Mouse (Mus musculus) liver, embryonic 16.5 days (tissue): ENCODE data around the gene Bptf. TPM values are rescaled to one million over a fixed set of nuclear protein-coding genes. Genes with fewer than 3 reads are reported as not detected.
"Not testable (repeated sequence)": the region's sequence is repeated elsewhere in the genome, so short reads cannot be mapped to it uniquely, and the experiment has no call there.

Experiments used
- ATAC-seq: fragments of 200-750 bp; cut with Nextera tagmentation; 2 replicates; pipeline ENCODE4 v1.8.0; 2017; ENCODE audit warnings: low read depth, mild to moderate bottlenecking, moderate number of reproducible peaks, moderate library complexity
- H3K27ac ChIP-seq: fragments of 300-500 bp; sonication (generic); 2 replicates; pipeline ENCODE4 v1.5.1; 2014; ENCODE audit warnings: mild to moderate bottlenecking, low read length
- H3K27me3 ChIP-seq: fragments of 300-500 bp; sonication (generic); 2 replicates; pipeline ENCODE4 v1.6.1; 2014; ENCODE audit warnings: low read depth, low read length, mixed read lengths; ENCODE audit not compliant: control insufficient read depth, insufficient read depth
- H3K36me3 ChIP-seq: fragments of 300-500 bp; sonication (generic); 2 replicates; pipeline ENCODE4 v1.6.1; 2014; ENCODE audit warnings: mild to moderate bottlenecking; ENCODE audit not compliant: control insufficient read depth, insufficient read depth
- H3K4me1 ChIP-seq: fragments of 300-500 bp; sonication (generic); 2 replicates; pipeline ENCODE4 v1.6.1; 2014; ENCODE audit warnings: low read depth, low read length, mixed read lengths; ENCODE audit not compliant: control insufficient read depth
- H3K4me2 ChIP-seq: fragments of 300-500 bp; sonication (generic); 2 replicates; pipeline ENCODE4 v1.6.1; 2014; ENCODE audit warnings: low read depth, low read length, mixed read lengths
- H3K4me3 ChIP-seq: fragments of 300-500 bp; sonication (generic); 2 replicates; pipeline ENCODE4 v1.5.1; 2014; ENCODE audit warnings: low read depth, mild to moderate bottlenecking, low read length
- H3K9ac ChIP-seq: fragments of 300-500 bp; sonication (generic); 2 replicates; pipeline ENCODE4 v1.6.1; 2014; ENCODE audit warnings: low read depth, low read length
- H3K9me3 ChIP-seq: fragments of 300-500 bp; sonication (generic); replicated peaks from 2 replicates; pipeline ENCODE4 v1.6.1; 2016; ENCODE audit warnings: low read length; ENCODE audit not compliant: control insufficient read depth
- WGBS: fragments of 180-500 bp; shearing (Covaris S2); extraction: QIAGEN DNeasy Blood & Tissue Kit; methylation state at CpG from one replicate; pipeline ENCODE4 v1.1.7; 2014; ENCODE audit not compliant: insufficient replicate concordance; 5-methylcytosine and 5-hydroxymethylcytosine counted together
- polyA plus RNA-seq: library from polyadenylated mRNA; unstranded; fragments of >200 nt; fragmentation: Nextera tagmentation; extraction: Ambion mirVana; gene quantifications from 2 replicates; pipeline ENCODE4 v1.2.1, GENCODE M21; 2015

The Bptf gene
- polyA plus RNA-seq, 1 experiment from 2014 or later, result 8.0 TPM

GRCm38 (mm10) chr11:107142382-107142781, 10.5 kb upstream of the Bptf start:
- H3K9ac ChIP-seq, result no peak overlapping the region
- no peaks in the 10 kb centered on the region for H3K9me3 ChIP-seq
- no peak overlapping the region for H3K27ac ChIP-seq
- 45% methylated on average over 2 of the region's 2 CpGs for WGBS
- H3K4me3 ChIP-seq, result no peak overlapping the region
- H3K36me3 ChIP-seq, result no peaks in the 10 kb centered on the region
- no peak; the same call in 1 of the 2 replicates for ATAC-seq
- H3K27me3 ChIP-seq, result no peaks in the 10 kb centered on the region
- no peaks in the 10 kb centered on the region; the same call in 1 of the 2 replicates for H3K4me1 ChIP-seq
- no peak overlapping the region for H3K4me2 ChIP-seq

- Histone ChIP-seq H3K27me3 (no peaks in the 10 kb centered on the region), H3K4me2 (no peak overlapping the region), H3K36me3 (no peaks in the 10 kb centered on the region), H3K27ac (no peak overlapping the region), H3K4me3 (no peak overlapping the region), H3K9me3 (no peaks in the 10 kb centered on the region), H3K4me1 (no peaks in the 10 kb centered on the region; the same call in 1 of the 2 replicates), H3K9ac (no peak overlapping the region)
- 16% methylated on average over 6 of the region's 6 CpGs for WGBS
- no peak for ATAC-seq
Measured at GRCm38 (mm10) chr11:107140756-107141155, 8.8 kb upstream of the Bptf start.

- no peak for ATAC-seq
- no peaks in the 10 kb centered on the region for H3K9me3 ChIP-seq
- no peak overlapping the region for H3K4me3 ChIP-seq
- WGBS, result 52% methylated on average over 3 of the region's 3 CpGs
- H3K9ac ChIP-seq, result no peak overlapping the region
- H3K27ac ChIP-seq, result no peak overlapping the region
- H3K27me3 ChIP-seq, result no peaks in the 10 kb centered on the region
- H3K4me2 ChIP-seq, result no peak overlapping the region
- no peaks in the 10 kb centered on the region; the same call in 1 of the 2 replicates for H3K4me1 ChIP-seq
- H3K36me3 ChIP-seq, result no peaks in the 10 kb centered on the region
Measured at GRCm38 (mm10) chr11:107138633-107139032, 6.7 kb upstream of the Bptf start.

GRCm38 (mm10) chr11:107137593-107137992, 5.7 kb upstream of the Bptf start:
- peaks cover 2% of the 10 kb centered on the region for H3K4me1 ChIP-seq
- no peak overlapping the region for H3K9ac ChIP-seq
- H3K9me3 ChIP-seq, result no peaks in the 10 kb centered on the region
- H3K4me2 ChIP-seq, result no peak overlapping the region
- H3K4me3 ChIP-seq, result no peak overlapping the region
- WGBS, result 91% methylated on average over 6 of the region's 6 CpGs
- H3K27me3 ChIP-seq, result no peaks in the 10 kb centered on the region
- no peak overlapping the region for H3K27ac ChIP-seq
- no peaks in the 10 kb centered on the region for H3K36me3 ChIP-seq
- ATAC-seq, result no peak

- not testable (repeated sequence) for H3K4me1 ChIP-seq, ATAC-seq, H3K27ac ChIP-seq, H3K36me3 ChIP-seq, H3K9ac ChIP-seq, H3K27me3 ChIP-seq, H3K4me2 ChIP-seq, H3K9me3 ChIP-seq, H3K4me3 ChIP-seq
- 76% methylated on average over 10 of the region's 10 CpGs for WGBS
Measured at GRCm38 (mm10) chr11:107136458-107136857, 4.5 kb upstream of the Bptf start.

GRCm38 (mm10) chr11:107135741-107136140, 3.8 kb upstream of the Bptf start:
- H3K4me3 ChIP-seq, result no peak overlapping the region
- H3K4me2 ChIP-seq, result no peak overlapping the region
- H3K9ac ChIP-seq, result no peak overlapping the region
- 62% methylated on average over 3 of the region's 3 CpGs for WGBS
- no peaks in the 10 kb centered on the region for H3K27me3 ChIP-seq
- peaks cover 7% of the 10 kb centered on the region for H3K4me1 ChIP-seq
- no peak overlapping the region for H3K27ac ChIP-seq
- no peak for ATAC-seq
- H3K9me3 ChIP-seq, result no peaks in the 10 kb centered on the region
- no peaks in the 10 kb centered on the region for H3K36me3 ChIP-seq

- peak; percentile 20 for ATAC-seq
- Histone ChIP-seq H3K4me2 (peak overlapping the region; percentile 84), H3K4me3 (peak overlapping the region; percentile 96), H3K27me3 (no peaks in the 10 kb centered on the region), H3K36me3 (no peaks in the 10 kb centered on the region), H3K27ac (peak overlapping the region; percentile 57), H3K4me1 (peaks cover 18% of the 10 kb centered on the region), H3K9ac (peak overlapping the region; percentile 57), H3K9me3 (no peaks in the 10 kb centered on the region)
- 6% methylated on average over 16 of the region's 16 CpGs for WGBS
Measured at GRCm38 (mm10) chr11:107132426-107132825, 499 bp upstream of the Bptf start.

- Histone ChIP-seq H3K4me1 (peaks cover 18% of the 10 kb centered on the region), H3K9ac (peak overlapping the region; percentile 97), H3K4me2 (peak overlapping the region; percentile 81), H3K27me3 (no peaks in the 10 kb centered on the region), H3K9me3 (no peaks in the 10 kb centered on the region), H3K4me3 (peak overlapping the region; percentile 96), H3K36me3 (no peaks in the 10 kb centered on the region), H3K27ac (peak overlapping the region; percentile 91)
- peak; percentile 55 for ATAC-seq
- WGBS, result under 1% methylated on average over 44 of the region's 65 CpGs
Measured at GRCm38 (mm10) chr11:107130879-107131748, 813 bp downstream of the Bptf start.

- WGBS, result under 1% methylated on average over 18 of the region's 18 CpGs
- Histone ChIP-seq H3K27ac (0 out of 2 replicates have a peak overlapping the region, but pooled peaks have one; percentile 11), H3K9ac (peak overlapping the region; percentile 97), H3K4me2 (peak overlapping the region; percentile 81), H3K27me3 (no peaks in the 10 kb centered on the region), H3K4me3 (peak overlapping the region; percentile 96), H3K9me3 (no peaks in the 10 kb centered on the region), H3K4me1 (peaks cover 18% of the 10 kb centered on the region), H3K36me3 (no peaks in the 10 kb centered on the region)
- no peak for ATAC-seq
Measured at GRCm38 (mm10) chr11:107130221-107130788, 1.6 kb downstream of the Bptf start.
